Mouse (Mus musculus): ENCODE data around the gene Iqschfp. TPM values are rescaled to one million over a fixed set of nuclear protein-coding genes. Genes with fewer than 3 reads are reported as not detected.

Iqschfp gene
- total RNA-seq, 2 experiments from 2014 or later = not detected

GRCm38 (mm10) chr3:68492066-68492465, 600.0 kb downstream of the Iqschfp start:
- no peak for TF ChIP-seq CTCF (IDR thresholded peaks at IDR 0.05)
- no peak for DNase-seq
- H3K4me3 ChIP-seq = peak overlapping the region; percentile 95
- H3K27ac ChIP-seq = peak overlapping the region; percentile 95
- intact Hi-C loops (cut with DNase I) = no loop called here

- Histone ChIP-seq H3K27ac (peak overlapping the region; percentile 95), H3K4me3 (peak overlapping the region; percentile 95)
- intact Hi-C loops (cut with DNase I) = no loop called here
- no peak for TF ChIP-seq CTCF (IDR thresholded peaks at IDR 0.05)
- peak; percentile 41 for DNase-seq
These were observed 600.5 kb downstream of the Iqschfp start for GRCm38 (mm10) chr3:68492513-68492912.

- Histone ChIP-seq H3K4me3 (peak overlapping the region; percentile 95), H3K27ac (peak overlapping the region; percentile 95)
- no peak for TF ChIP-seq CTCF (IDR thresholded peaks at IDR 0.05)
- DNase-seq = no peak
- intact Hi-C loops (cut with DNase I) = no loop called here
These were observed 601.1 kb downstream of the Iqschfp start for GRCm38 (mm10) chr3:68493170-68493585.

GRCm38 (mm10) chr3:68493586-68494295, 601.7 kb downstream of the Iqschfp start:
- intact Hi-C loops (cut with DNase I) = no loop called here
- DNase-seq = peak; percentile 79
- TF ChIP-seq CTCF (IDR thresholded peaks at IDR 0.05) = peak; percentile 37
- Histone ChIP-seq H3K27ac (peak overlapping the region; percentile 95), H3K4me3 (peak overlapping the region; percentile 95)

GRCm38 (mm10) chr3:68494296-68495095, 602.5 kb downstream of the Iqschfp start:
- Histone ChIP-seq H3K4me3 (peak overlapping the region; percentile 95), H3K27ac (peak overlapping the region; percentile 95)
- intact Hi-C loops (cut with DNase I) = loop anchor here (5.0 kb wide), 2 partner anchors 48 to 437 kb away; no protein-coding TSS in a partner anchor
- peak; percentile 51 for DNase-seq
- no peak for TF ChIP-seq CTCF (IDR thresholded peaks at IDR 0.05)

- DNase-seq = peak; percentile 66
- peak; percentile 29; the same call in 1 of the 2 replicates for TF ChIP-seq CTCF (IDR thresholded peaks at IDR 0.05)
- peak overlapping the region; percentile 95 for H3K27ac ChIP-seq
- intact Hi-C loops (cut with DNase I) = loop anchor here (5.0 kb wide), 2 partner anchors 47 to 438 kb away; no protein-coding TSS in a partner anchor
- H3K4me3 ChIP-seq = peak overlapping the region; percentile 95
These were observed 603.2 kb downstream of the Iqschfp start for GRCm38 (mm10) chr3:68495096-68495735.

GRCm38 (mm10) chr3:68495736-68496242, 603.8 kb downstream of the Iqschfp start:
- peak overlapping the region; percentile 95 for H3K4me3 ChIP-seq
- TF ChIP-seq CTCF (IDR thresholded peaks at IDR 0.05) = no peak
- peak; percentile 23 for DNase-seq
- H3K27ac ChIP-seq = peak overlapping the region; percentile 95
- intact Hi-C loops (cut with DNase I) = loop anchor here (5.0 kb wide), 2 partner anchors 47 to 438 kb away; no protein-coding TSS in a partner anchor

GRCm38 (mm10) chr3:68496513-68496912, 604.5 kb downstream of the Iqschfp start:
- TF ChIP-seq CTCF (IDR thresholded peaks at IDR 0.05) = no peak
- DNase-seq = no peak
- peak overlapping the region; percentile 95 for H3K27ac ChIP-seq
- peak overlapping the region; percentile 95 for H3K4me3 ChIP-seq
- intact Hi-C loops (cut with DNase I) = loop anchor here (5.0 kb wide), 2 partner anchors 46 to 439 kb away; no protein-coding TSS in a partner anchor

- intact Hi-C loops (cut with DNase I) = loop anchor here (5.0 kb wide), 2 partner anchors 43 to 442 kb away; no protein-coding TSS in a partner anchor
- no peak for DNase-seq
- Histone ChIP-seq H3K4me3 (no peak overlapping the region), H3K27ac (no peak overlapping the region)
- no peak for TF ChIP-seq CTCF (IDR thresholded peaks at IDR 0.05)
These were observed 607.6 kb downstream of the Iqschfp start for GRCm38 (mm10) chr3:68499532-68500152.

GRCm38 (mm10) chr3:68504838-68505237, 612.8 kb downstream of the Iqschfp start:
- DNase-seq = no peak
- no peak for TF ChIP-seq CTCF (IDR thresholded peaks at IDR 0.05)
- H3K27ac ChIP-seq = no peak overlapping the region
- intact Hi-C loops (cut with DNase I) = no loop called here
- H3K4me3 ChIP-seq = no peak overlapping the region

- intact Hi-C loops (cut with DNase I) = no loop called here
- H3K27ac ChIP-seq = peak overlapping the region; percentile 28; the same call in 1 of the 2 replicates
- DNase-seq = peak; percentile 48
- H3K4me3 ChIP-seq = no peak overlapping the region
- no peak for TF ChIP-seq CTCF (IDR thresholded peaks at IDR 0.05)
These were observed 614.8 kb downstream of the Iqschfp start for GRCm38 (mm10) chr3:68506769-68507318.

Measured in gastrocnemius, adult 2 months (tissue).